Mouse (Mus musculus) erythroblast, embryonic 14.5 days (primary cell): ENCODE data around the gene Fsd1l.

Experiments
- GATA1 ChIP-seq: IDR thresholded peaks from 2 replicates; pipeline ENCODE4 v1.6.1; 2012; ENCODE audit warnings: low read length, inconsistent platforms, mixed read lengths
- TAL1 ChIP-seq: IDR thresholded peaks from 3 replicates; pipeline ENCODE4 v1.6.1; 2012; ENCODE audit warnings: low read length, inconsistent platforms, mixed read lengths

DNA sequence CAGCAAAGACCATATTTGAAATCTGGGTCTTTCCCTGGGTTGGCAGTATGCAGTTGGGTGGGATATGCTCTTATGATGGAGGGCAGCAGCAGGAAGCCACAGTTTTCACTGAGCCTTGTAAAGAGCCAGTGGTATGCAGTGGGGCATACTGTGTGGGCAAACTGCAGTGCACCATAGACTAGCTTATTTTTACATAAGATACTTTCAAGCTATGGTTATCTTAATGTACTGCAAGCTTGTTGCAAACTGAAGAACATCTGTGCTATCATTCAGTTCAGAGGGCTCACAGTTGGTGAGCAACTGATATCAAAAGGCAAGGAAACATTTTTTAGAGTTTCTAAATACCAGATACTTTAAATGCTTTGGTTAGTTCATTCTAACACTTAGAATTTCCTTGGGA lies 29.4 kb downstream of the Fsd1l start:
- TF ChIP-seq TAL1 (no peak), GATA1 (no peak)
